Mouse (Mus musculus): Measurements from ENCODE around the gene Tprgl. TPM values are rescaled to one million over a fixed set of nuclear protein-coding genes. Genes with fewer than 3 reads are reported as not detected.
A peak's percentile ranks its signal among the peaks of the same experiment; 100 is the strongest.

The Tprgl gene
- polyA plus RNA-seq, 1 experiment: 85.8 TPM

GRCm38 (mm10) chr4:154186002-154186537 is 25.6 kb upstream of the Tprgl start:
- Histone ChIP-seq H3K4me1 (ENCODE audit: control insufficient read depth, insufficient read depth, low read length) (no peaks in the 10 kb centered on the region), H3K4me3 (ENCODE audit: insufficient read depth, low read length) (no peak overlapping the region), H3K27ac (ENCODE audit: insufficient read depth, low read length) (no peak overlapping the region)
- TF ChIP-seq CTCF (IDR thresholded peaks at IDR 0.05; ENCODE audit: borderline replicate concordance, insufficient read depth, low read length) (no peak), POLR2A (IDR thresholded peaks at IDR 0.05; ENCODE audit: low read depth, low read length) (no peak)

- Histone ChIP-seq H3K27ac (ENCODE audit: insufficient read depth, low read length) (no peak overlapping the region), H3K4me3 (ENCODE audit: insufficient read depth, low read length) (no peak overlapping the region), H3K4me1 (ENCODE audit: control insufficient read depth, insufficient read depth, low read length) (no peaks in the 10 kb centered on the region)
- TF ChIP-seq POLR2A (IDR thresholded peaks at IDR 0.05; ENCODE audit: low read depth, low read length) (no peak), CTCF (IDR thresholded peaks at IDR 0.05; ENCODE audit: borderline replicate concordance, insufficient read depth, low read length) (no peak)
Measured at GRCm38 (mm10) chr4:154185001-154185400, 24.5 kb upstream of the Tprgl start.

- no peak for TF ChIP-seq CTCF (IDR thresholded peaks at IDR 0.05; ENCODE audit: borderline replicate concordance, insufficient read depth, low read length)
- TF ChIP-seq POLR2A (IDR thresholded peaks at IDR 0.05; ENCODE audit: low read depth, low read length): no peak
- Histone ChIP-seq H3K4me1 (ENCODE audit: control insufficient read depth, insufficient read depth, low read length) (no peaks in the 10 kb centered on the region), H3K27ac (ENCODE audit: insufficient read depth, low read length) (no peak overlapping the region), H3K4me3 (ENCODE audit: insufficient read depth, low read length) (no peak overlapping the region)
Measured at GRCm38 (mm10) chr4:154183566-154183965, 23.1 kb upstream of the Tprgl start.

- Histone ChIP-seq H3K4me1 (ENCODE audit: control insufficient read depth, insufficient read depth, low read length) (no peaks in the 10 kb centered on the region), H3K4me3 (ENCODE audit: insufficient read depth, low read length) (no peak overlapping the region), H3K27ac (ENCODE audit: insufficient read depth, low read length) (no peak overlapping the region)
- TF ChIP-seq POLR2A (IDR thresholded peaks at IDR 0.05; ENCODE audit: low read depth, low read length) (no peak), CTCF (IDR thresholded peaks at IDR 0.05; ENCODE audit: borderline replicate concordance, insufficient read depth, low read length) (no peak)
Measured at GRCm38 (mm10) chr4:154181001-154181400, 20.5 kb upstream of the Tprgl start.

GRCm38 (mm10) chr4:154177257-154177656 is 16.8 kb upstream of the Tprgl start:
- H3K4me3 ChIP-seq (ENCODE audit: insufficient read depth, low read length): no peak overlapping the region
- H3K27ac ChIP-seq (ENCODE audit: insufficient read depth, low read length): no peak overlapping the region
- no peaks in the 10 kb centered on the region for H3K4me1 ChIP-seq (ENCODE audit: control insufficient read depth, insufficient read depth, low read length)
- TF ChIP-seq CTCF (IDR thresholded peaks at IDR 0.05; ENCODE audit: borderline replicate concordance, insufficient read depth, low read length) (no peak), POLR2A (IDR thresholded peaks at IDR 0.05; ENCODE audit: low read depth, low read length) (no peak)

GRCm38 (mm10) chr4:154171931-154172604 is 11.6 kb upstream of the Tprgl start:
- H3K4me1 ChIP-seq (ENCODE audit: control insufficient read depth, insufficient read depth, low read length): no peaks in the 10 kb centered on the region
- H3K4me3 ChIP-seq (ENCODE audit: insufficient read depth, low read length): no peak overlapping the region
- no peak overlapping the region for H3K27ac ChIP-seq (ENCODE audit: insufficient read depth, low read length)
- TF ChIP-seq CTCF (IDR thresholded peaks at IDR 0.05; ENCODE audit: borderline replicate concordance, insufficient read depth, low read length): no peak
- TF ChIP-seq POLR2A (IDR thresholded peaks at IDR 0.05; ENCODE audit: low read depth, low read length): no peak

GRCm38 (mm10) chr4:154171151-154171930 is 10.9 kb upstream of the Tprgl start:
- Histone ChIP-seq H3K4me1 (ENCODE audit: control insufficient read depth, insufficient read depth, low read length) (no peaks in the 10 kb centered on the region), H3K27ac (ENCODE audit: insufficient read depth, low read length) (no peak overlapping the region), H3K4me3 (ENCODE audit: insufficient read depth, low read length) (peak overlapping the region; percentile 35)
- TF ChIP-seq CTCF (IDR thresholded peaks at IDR 0.05; ENCODE audit: borderline replicate concordance, insufficient read depth, low read length): no peak
- no peak for TF ChIP-seq POLR2A (IDR thresholded peaks at IDR 0.05; ENCODE audit: low read depth, low read length)

GRCm38 (mm10) chr4:154170506-154171150 is 10.2 kb upstream of the Tprgl start, which contains the start of gene Megf6:
TSS of gene Megf6 (plus strand) at chr4:154170730.
- TF ChIP-seq POLR2A (IDR thresholded peaks at IDR 0.05; ENCODE audit: low read depth, low read length) (no peak), CTCF (IDR thresholded peaks at IDR 0.05; ENCODE audit: borderline replicate concordance, insufficient read depth, low read length) (no peak)
- Histone ChIP-seq H3K4me3 (ENCODE audit: insufficient read depth, low read length) (peak within 1 kb of the TSS; percentile 37), H3K4me1 (ENCODE audit: control insufficient read depth, insufficient read depth, low read length) (no peaks in the 10 kb centered on the region), H3K27ac (ENCODE audit: insufficient read depth, low read length) (no peak within 1 kb of the TSS)

- Histone ChIP-seq H3K4me1 (ENCODE audit: control insufficient read depth, insufficient read depth, low read length) (no peaks in the 10 kb centered on the region), H3K27ac (ENCODE audit: insufficient read depth, low read length) (no peak overlapping the region), H3K4me3 (ENCODE audit: insufficient read depth, low read length) (peak overlapping the region; percentile 37)
- TF ChIP-seq POLR2A (IDR thresholded peaks at IDR 0.05; ENCODE audit: low read depth, low read length) (no peak), CTCF (IDR thresholded peaks at IDR 0.05; ENCODE audit: borderline replicate concordance, insufficient read depth, low read length) (no peak)
Measured at GRCm38 (mm10) chr4:154170021-154170420, 9.6 kb upstream of the Tprgl start.
